Mouse (Mus musculus): ENCODE data around the gene H2-T22. TPM values are rescaled to one million over a fixed set of nuclear protein-coding genes. Genes with fewer than 3 reads are reported as not detected.
A peak's percentile ranks its signal among the peaks of the same experiment; 100 is the strongest.

The H2-T22 gene
- total RNA-seq, 2 experiments from 2014 or later = 11.0 to 12.2 TPM

GRCm38 (mm10) chr17:36001121-36001897, 41.2 kb downstream of the H2-T22 start:
- intact Hi-C loops (cut with DNase I) = no loop called here
- DNase-seq (ENCODE audit: low spot score in 2 of 2) = peak in 1 of 2 experiments; percentile 42

- no peak for DNase-seq (ENCODE audit: low spot score in 2 of 2)
- intact Hi-C loops (cut with DNase I) = no loop called here
These were observed 42.2 kb downstream of the H2-T22 start for GRCm38 (mm10) chr17:36000349-36000748.

GRCm38 (mm10) chr17:35999356-35999755, 43.2 kb downstream of the H2-T22 start:
- DNase-seq (ENCODE audit: low spot score in 2 of 2) = no peak
- intact Hi-C loops (cut with DNase I) = loop anchor here (5.0 to 10.0 kb wide), 2 partner anchors 113 to 195 kb away; partner anchors contain the start of gene H2-T3

GRCm38 (mm10) chr17:35998545-35999305, 43.8 kb downstream of the H2-T22 start:
- DNase-seq (ENCODE audit: low spot score in 2 of 2) = no peak
- intact Hi-C loops (cut with DNase I) = loop anchor here (5.0 to 10.0 kb wide), 2 partner anchors 114 to 196 kb away; partner anchors contain the start of gene H2-T3

GRCm38 (mm10) chr17:35997713-35998510, 44.6 kb downstream of the H2-T22 start:
- intact Hi-C loops (cut with DNase I) = loop anchor here (1.0 to 10.0 kb wide), 3 partner anchors 37 to 197 kb away; partner anchors contain the start of gene H2-T3
- no peak for DNase-seq (ENCODE audit: low spot score in 2 of 2)

GRCm38 (mm10) chr17:35996949-35997348, 45.6 kb downstream of the H2-T22 start:
- peak; percentile 88 to 94 for DNase-seq (ENCODE audit: low spot score in 2 of 2)
- intact Hi-C loops (cut with DNase I) = loop anchor here (1.0 to 10.0 kb wide), 3 partner anchors 38 to 198 kb away; partner anchors contain the start of gene H2-T3

- intact Hi-C loops (cut with DNase I) = loop anchor here (5.0 to 10.0 kb wide), 2 partner anchors 117 to 200 kb away; partner anchors contain the start of gene H2-T3
- no peak for DNase-seq (ENCODE audit: low spot score in 2 of 2)
These were observed 47.7 kb downstream of the H2-T22 start for GRCm38 (mm10) chr17:35994879-35995240.

- peak; percentile 77 to 80 for DNase-seq (ENCODE audit: low spot score in 2 of 2)
- intact Hi-C loops (cut with DNase I) = loop anchor here (10.0 kb wide), 1 partner anchor 200 kb away; the partner anchor contains the start of gene H2-T3
These were observed 48.2 kb downstream of the H2-T22 start for GRCm38 (mm10) chr17:35994175-35994878.

GRCm38 (mm10) chr17:35993675-35994074, 48.9 kb downstream of the H2-T22 start:
- intact Hi-C loops (cut with DNase I) = loop anchor here (2.0 to 10.0 kb wide), 2 partner anchors 57 to 201 kb away; partner anchors contain the start of gene H2-T3
- peak; percentile 68 to 79 for DNase-seq (ENCODE audit: low spot score in 2 of 2)

- intact Hi-C loops (cut with DNase I) = loop anchor here (2.0 to 10.0 kb wide), 2 partner anchors 55 to 203 kb away; partner anchors contain the start of gene H2-T3
- no peak for DNase-seq (ENCODE audit: low spot score in 2 of 2)
These were observed 50.8 kb downstream of the H2-T22 start for GRCm38 (mm10) chr17:35991781-35992180.

Other genes with a start within 250 kb of the H2-T22 start
- 10 to 100 TPM; 10.6 to 13.6 TPM for gene Ier3, start 221.1 kb downstream of the H2-T22 start, total RNA-seq (2021)
- 100 to 1,000 TPM; 146 to 149 TPM for gene Flot1, start 219.5 kb downstream of the H2-T22 start, total RNA-seq (2021)
- gene Tubb5, start 204.4 kb downstream of the H2-T22 start, total RNA-seq (2021) = 100 to 1,000 TPM; 441 to 478 TPM
- 10 to 100 TPM; 16.5 to 16.9 TPM for gene Mdc1, start 201.2 kb downstream of the H2-T22 start, total RNA-seq (2021)
- gene Nrm, start 181.4 kb downstream of the H2-T22 start, total RNA-seq (2021) = 1 to 10 TPM; 2.3 to 3.1 TPM
- gene Ppp1r18, start 177.2 kb downstream of the H2-T22 start, total RNA-seq (2021) = 1 to 10 TPM; 9.2 to 9.3 TPM
- 10 to 100 TPM; 26.0 to 32.0 TPM for gene Dhx16, start 162.9 kb downstream of the H2-T22 start, total RNA-seq (2021)
- gene 2310061I04Rik, start 145.3 kb downstream of the H2-T22 start, total RNA-seq (2021) = 10 to 100 TPM; 58.4 to 62.0 TPM
- 10 to 100 TPM; 51.1 to 63.9 TPM for gene Atat1, start 132.7 kb downstream of the H2-T22 start, total RNA-seq (2021)
- 10 to 100 TPM; 38.0 to 46.2 TPM for gene Mrps18b, start 126.4 kb downstream of the H2-T22 start, total RNA-seq (2021)
- gene Ppp1r10, start 126.3 kb downstream of the H2-T22 start, total RNA-seq (2021) = 10 to 100 TPM; 62.5 to 84.5 TPM
- 10 to 100 TPM; 71.0 to 77.8 TPM for gene Abcf1, start 73.0 kb downstream of the H2-T22 start, total RNA-seq (2021)
- 100 to 1,000 TPM; 173 to 198 TPM for gene Gnl1, start 62.9 kb downstream of the H2-T22 start, total RNA-seq (2021)
- 10 to 100 TPM; 36.9 to 40.0 TPM for gene Prr3, start 62.5 kb downstream of the H2-T22 start, total RNA-seq (2021)
- 1 to 10 TPM; 1.1 to 2.2 TPM for gene H2-T24, start 22.2 kb downstream of the H2-T22 start, total RNA-seq (2021)
- gene H2-T23, start 9.9 kb downstream of the H2-T22 start, total RNA-seq (2021) = 10 to 100 TPM; 12.6 to 15.1 TPM
- gene Gm6034, start 214 bp upstream of the H2-T22 start, total RNA-seq (2021) = under 1 TPM in 1 of 2 experiments, not detected in 1; 0.27 TPM
- 1 to 10 TPM in 1 of 2 experiments, under 1 TPM in 1; 0.59 to 1.9 TPM for gene Gm11127, start 15.6 kb upstream of the H2-T22 start, total RNA-seq (2021)
- gene Gm19684, start 78.9 kb upstream of the H2-T22 start, total RNA-seq (2021) = not detected
- not detected for gene Gm7030, start 86.7 kb upstream of the H2-T22 start, total RNA-seq (2021)
- not detected for gene Gm8909, start 125.8 kb upstream of the H2-T22 start, total RNA-seq (2021)
- gene H2-T3, start 147.5 kb upstream of the H2-T22 start, total RNA-seq (2021) = not detected
- 10 to 100 TPM; 35.7 to 39.5 TPM for gene Rpp21, start 215.3 kb upstream of the H2-T22 start, total RNA-seq (2021)
- 10 to 100 TPM; 18.9 to 25.2 TPM for gene Trim39, start 229.5 kb upstream of the H2-T22 start, total RNA-seq (2021)
- gene H2-M10.2, start 243.7 kb upstream of the H2-T22 start, total RNA-seq (2021) = not detected